Mouse (Mus musculus) liver, adult (tissue): ENCODE measurements around the gene Ssbp2.

Source experiments
- GATA4 ChIP-seq: IDR thresholded peaks from 2 replicates; pipeline ENCODE4 v1.6.1; 2014; ENCODE audit warnings: mild to moderate bottlenecking, low read length; ENCODE audit not compliant: insufficient replicate concordance

Gene Ssbp2

DNA sequence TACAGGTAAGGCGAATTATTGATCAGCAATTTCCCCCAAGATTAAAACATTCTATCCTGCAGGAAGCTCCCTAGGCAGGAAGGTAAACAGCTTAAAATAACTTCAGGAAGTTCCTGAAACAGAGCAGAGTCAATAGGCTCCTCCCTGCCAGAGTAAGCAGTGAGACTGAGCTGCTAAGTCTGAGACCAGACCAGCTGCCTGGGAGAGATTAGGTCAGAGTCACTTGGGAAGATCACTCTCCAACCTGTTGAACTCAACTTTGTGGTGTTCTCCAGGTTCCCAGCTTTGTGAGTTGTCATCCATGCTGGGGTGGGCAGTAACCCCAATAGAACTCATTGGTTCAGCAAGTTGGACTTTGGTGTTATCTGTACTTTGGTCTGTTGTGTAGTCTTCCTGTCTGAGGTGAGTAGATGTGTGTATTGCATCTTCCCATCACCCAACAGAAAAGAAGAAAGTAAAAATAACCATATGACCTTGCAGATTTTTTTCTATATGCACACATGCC lies 16.6 kb downstream of the Ssbp2 start:
- TF ChIP-seq GATA4: no peak

GRCm38 (mm10) chr13:91478011-91478410 lies 17.9 kb downstream of the Ssbp2 start:
- no peak for TF ChIP-seq GATA4

DNA sequence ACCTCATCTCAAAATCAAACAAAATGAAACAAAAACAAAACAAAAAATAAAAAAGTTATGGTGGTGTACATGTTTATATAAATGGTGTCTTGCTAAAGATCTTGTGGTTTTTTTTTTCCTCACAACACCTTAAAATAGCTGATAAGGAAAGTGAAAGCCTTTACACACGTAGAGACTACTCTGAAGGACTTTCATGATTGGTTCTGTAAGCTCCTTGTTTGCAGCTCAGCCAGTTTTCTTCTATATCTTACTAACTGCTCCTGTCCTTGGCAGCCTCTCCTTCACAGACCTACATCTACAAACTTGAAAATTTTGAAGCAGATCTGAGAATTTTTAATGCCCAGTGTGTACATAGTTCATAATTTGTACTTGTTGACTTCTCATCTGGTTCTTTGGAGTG lies 24.2 kb downstream of the Ssbp2 start:
- TF ChIP-seq GATA4: no peak

GRCm38 (mm10) chr13:91492133-91492532 lies 32.0 kb downstream of the Ssbp2 start:
- no peak for TF ChIP-seq GATA4

GRCm38 (mm10) chr13:91497055-91497454 lies 37.0 kb downstream of the Ssbp2 start:
- TF ChIP-seq GATA4: no peak

- no peak for TF ChIP-seq GATA4
These were observed 41.7 kb downstream of the Ssbp2 start for GRCm38 (mm10) chr13:91501735-91502134.

DNA sequence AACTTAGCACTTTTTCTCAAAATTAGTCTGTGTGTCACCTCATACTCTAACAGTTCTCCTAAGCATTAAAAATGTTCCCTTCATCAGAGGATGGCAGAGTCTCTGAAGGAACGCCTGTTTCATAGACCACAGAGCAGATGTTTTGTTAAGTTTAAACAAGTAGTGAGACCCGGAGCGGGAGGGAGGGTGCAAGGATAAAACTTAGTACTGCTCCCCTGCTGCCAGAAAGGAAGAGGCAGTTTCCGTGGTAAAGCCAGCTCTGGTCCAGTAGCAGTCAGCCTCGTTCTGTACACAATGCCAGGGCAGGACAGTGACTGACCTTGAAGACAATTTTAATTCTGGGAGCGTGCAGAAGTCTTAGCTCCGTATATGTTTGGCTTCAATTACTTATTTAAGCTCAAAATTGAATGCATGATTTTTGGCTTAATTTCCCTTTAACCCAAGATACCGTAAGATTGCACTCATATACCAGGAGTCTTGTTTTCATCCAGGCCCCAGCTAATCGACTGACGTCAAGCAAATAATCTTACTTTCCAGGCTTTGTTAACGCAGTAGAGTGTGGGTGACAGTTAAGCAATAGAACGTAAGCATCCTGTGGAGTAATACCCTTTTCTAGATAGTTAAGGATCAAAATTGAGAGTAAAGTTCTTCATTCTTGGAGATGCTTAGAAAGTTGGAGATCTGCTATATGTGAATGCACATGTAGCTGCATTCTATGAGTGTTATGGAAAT lies 42.7 kb downstream of the Ssbp2 start:
- TF ChIP-seq GATA4: no peak

DNA sequence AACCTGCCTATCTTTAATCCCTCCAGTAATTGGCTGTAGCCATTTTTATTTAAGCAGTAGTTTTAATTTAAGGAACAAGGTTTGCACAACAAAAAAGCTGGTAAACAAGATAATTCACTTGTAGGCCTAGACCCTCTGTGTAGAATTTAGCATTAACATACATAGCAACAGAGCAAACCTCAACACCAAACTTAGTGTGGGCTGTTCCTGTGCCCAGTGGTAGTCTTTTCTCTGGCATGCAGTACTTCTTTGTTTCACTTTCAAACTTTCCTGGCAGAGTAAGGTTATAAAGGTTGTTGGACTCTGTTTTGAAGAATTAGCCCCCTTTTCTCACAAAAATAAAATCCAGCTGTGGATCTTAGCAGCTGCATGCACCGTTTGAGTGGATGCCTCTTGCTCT lies 48.9 kb downstream of the Ssbp2 start:
- no peak for TF ChIP-seq GATA4

DNA sequence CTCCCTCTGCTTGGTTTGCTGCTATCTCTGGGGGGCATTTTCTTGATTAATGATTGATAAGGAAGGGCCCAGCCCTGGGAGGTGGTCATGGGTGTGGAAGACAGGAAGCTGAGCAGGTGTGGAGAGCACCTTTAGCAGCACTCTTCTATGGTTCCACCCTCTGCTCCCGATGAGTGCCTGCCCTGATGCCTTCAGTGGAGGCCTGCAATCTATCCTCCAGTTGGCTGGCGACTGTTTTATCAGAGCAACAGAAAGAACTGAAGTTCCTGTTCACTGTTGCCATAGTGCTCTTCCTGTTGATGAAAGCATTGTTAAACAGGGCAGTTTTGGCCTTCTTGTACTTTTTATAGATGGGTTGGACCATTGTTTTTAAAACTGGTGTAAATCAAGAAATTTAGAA lies 49.4 kb downstream of the Ssbp2 start:
- TF ChIP-seq GATA4: no peak

DNA sequence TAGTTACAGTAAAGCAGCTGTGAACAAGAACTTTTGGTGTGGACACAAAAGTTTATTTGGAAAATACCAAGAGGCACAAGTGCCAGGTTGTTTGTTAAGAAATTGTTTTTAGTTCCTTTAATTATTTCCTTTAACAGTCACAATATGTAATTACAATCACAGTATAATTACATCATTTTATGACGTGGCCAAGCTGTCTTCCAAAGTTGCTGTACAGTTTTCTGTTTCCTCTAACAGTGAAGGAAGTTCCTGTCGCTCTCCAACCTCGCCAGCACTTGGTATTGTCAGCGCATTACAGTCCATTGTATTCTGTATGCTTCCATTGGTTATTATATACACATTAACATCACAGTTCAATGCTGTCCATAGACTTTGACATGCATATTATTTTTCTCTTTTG lies 54.9 kb downstream of the Ssbp2 start:
- TF ChIP-seq GATA4: no peak

- TF ChIP-seq GATA4: no peak
These were observed 60.1 kb downstream of the Ssbp2 start for GRCm38 (mm10) chr13:91520073-91520750.

- no peak for TF ChIP-seq GATA4
These were observed 60.9 kb downstream of the Ssbp2 start for GRCm38 (mm10) chr13:91520968-91521367.

DNA sequence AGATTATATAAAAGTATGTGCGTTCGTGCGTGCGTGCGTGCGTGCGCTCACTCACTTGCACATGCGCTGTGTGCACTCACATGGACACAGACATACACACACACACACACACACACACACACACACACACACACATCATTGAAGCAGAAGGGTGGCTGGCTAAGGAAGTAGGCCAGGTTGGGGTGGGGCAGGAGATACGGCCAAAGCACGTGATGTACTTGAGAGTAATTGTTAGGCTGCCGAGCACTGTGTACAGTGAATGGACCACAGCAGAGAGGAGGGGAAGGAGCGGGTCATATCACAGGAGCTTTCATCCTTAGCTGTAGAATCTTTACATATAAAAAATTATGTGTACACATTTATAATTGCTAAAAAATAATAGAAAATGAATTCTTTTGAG lies 66.0 kb downstream of the Ssbp2 start:
- no peak for TF ChIP-seq GATA4

DNA sequence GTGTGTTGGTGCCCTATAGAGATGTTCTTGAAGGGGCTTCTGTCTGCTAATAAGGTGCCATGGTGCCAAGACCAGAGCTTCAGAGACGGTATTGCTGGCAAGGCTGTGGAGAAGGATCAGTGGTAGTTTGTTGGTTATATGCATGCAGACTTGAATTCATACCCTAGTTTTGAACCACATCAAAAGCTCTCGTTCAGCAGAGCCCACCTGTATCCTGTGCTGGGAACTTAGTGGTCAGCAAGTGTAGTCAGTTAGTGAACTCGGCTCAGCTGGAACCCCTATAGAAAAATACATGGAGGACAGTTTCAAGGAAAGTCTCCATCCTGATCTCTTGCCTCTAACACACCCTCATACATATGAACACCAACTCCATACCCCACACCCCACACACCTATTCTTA lies 69.7 kb downstream of the Ssbp2 start:
- TF ChIP-seq GATA4: no peak

DNA sequence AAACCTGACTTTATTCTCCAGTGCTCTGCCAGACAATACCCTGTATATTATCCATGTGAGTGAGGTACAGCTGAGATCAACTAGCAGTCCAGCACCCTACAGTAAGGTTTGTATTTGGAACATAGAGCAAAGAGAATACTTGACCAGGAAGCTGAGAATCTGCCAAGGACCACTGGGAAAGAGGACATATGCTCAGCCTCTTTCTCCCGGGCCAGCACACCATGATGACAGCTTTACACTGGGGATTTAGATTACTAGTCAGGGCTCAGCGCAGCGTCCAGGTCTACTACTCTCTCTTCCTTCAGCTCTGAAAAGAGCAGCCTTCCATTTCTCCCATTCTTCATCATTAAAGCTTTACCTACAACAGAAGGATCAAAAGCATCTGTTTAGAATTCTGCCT lies 76.6 kb downstream of the Ssbp2 start:
- TF ChIP-seq GATA4: no peak
